Mouse (Mus musculus) thymus, adult 2 months (tissue): ENCODE results near the gene Slc7a14.

Experiments used
- CTCF ChIP-seq: fragments of 200-500 bp; IDR thresholded peaks from 2 replicates; pipeline ENCODE4 v1.5.1; 2012; ENCODE audit warnings: mild to moderate bottlenecking, control low read depth, low read length, moderate library complexity, borderline replicate concordance; ENCODE audit not compliant: control insufficient read depth, poor library complexity, insufficient read depth; ENCODE audit errors: extremely low read depth
- POLR2A ChIP-seq: fragments of 200-500 bp; IDR thresholded peaks from 2 replicates; pipeline ENCODE4 v1.6.1; 2012; ENCODE audit warnings: mild to moderate bottlenecking, low read length, control low read depth, moderate library complexity; ENCODE audit not compliant: control insufficient read depth, poor library complexity, insufficient read depth; ENCODE audit errors: extremely low read depth

GRCm38 (mm10) chr3:31219483-31219882 lies 90.7 kb downstream of the Slc7a14 start:
- TF ChIP-seq CTCF (no peak), POLR2A (no peak)
